Mouse (Mus musculus) spleen, adult 2 months (tissue): Measurements from ENCODE around the gene Capsl.

ENCODE experiments used
- CTCF ChIP-seq: fragments of 200-500 bp; IDR thresholded peaks from 2 replicates; pipeline ENCODE4 v1.5.1; 2011; ENCODE audit warnings: mild to moderate bottlenecking, inconsistent platforms; ENCODE audit not compliant: insufficient read depth, insufficient read length, insufficient replicate concordance; ENCODE audit errors: extremely low read depth
- POLR2A ChIP-seq: fragments of 200-500 bp; IDR thresholded peaks from 2 replicates; pipeline ENCODE4 v1.6.1; 2011; ENCODE audit warnings: low read depth, low read length, inconsistent platforms

DNA sequence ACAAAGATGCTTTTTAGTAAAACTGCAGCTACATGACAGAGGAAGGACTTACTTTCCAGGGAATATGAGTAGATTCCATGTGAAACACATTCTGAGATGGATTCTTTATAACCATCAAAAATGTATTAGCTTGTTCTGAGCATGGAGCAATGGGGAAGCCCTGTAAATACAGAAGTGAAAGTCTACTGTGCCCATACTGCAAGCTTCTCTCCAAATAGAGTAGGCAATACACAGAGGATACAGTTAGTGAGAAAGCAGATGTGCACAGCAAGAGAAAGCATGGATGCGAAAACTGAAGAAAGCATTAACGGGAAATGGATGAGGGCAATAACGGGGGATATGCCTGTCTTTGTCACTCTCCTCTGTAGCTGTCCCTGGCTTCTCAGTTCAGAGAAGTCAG lies 6.0 kb upstream of the Capsl start:
- TF ChIP-seq POLR2A (no peak), CTCF (no peak)
